Mouse (Mus musculus) intestine, embryonic 16.5 days (tissue): Measurements from ENCODE around the gene Pirt. TPM values are rescaled to one million over a fixed set of nuclear protein-coding genes. Genes with fewer than 3 reads are reported as not detected.

Source experiments
- ATAC-seq: fragments of 200-750 bp; cut with Nextera tagmentation; 2 replicates; pipeline ENCODE4 v1.8.0; 2017; ENCODE audit warnings: moderate TSS enrichment, moderate library complexity
- H3K27ac ChIP-seq: fragments of 300-500 bp; sonication (generic); 2 replicates; pipeline ENCODE4 v1.5.1; 2014; ENCODE audit warnings: mild to moderate bottlenecking, low read length
- H3K27me3 ChIP-seq: fragments of 300-500 bp; sonication (generic); replicated peaks from 2 replicates; pipeline ENCODE4 v1.6.1; 2014; ENCODE audit warnings: low read length, control low read depth, mixed read lengths; ENCODE audit not compliant: control insufficient read depth, insufficient read depth
- H3K36me3 ChIP-seq: fragments of 300-500 bp; sonication (generic); 2 replicates; pipeline ENCODE4 v1.6.1; 2014; ENCODE audit warnings: low read length, control low read depth; ENCODE audit not compliant: control insufficient read depth, insufficient read depth
- H3K4me1 ChIP-seq: fragments of 300-500 bp; sonication (generic); 2 replicates; pipeline ENCODE4 v1.6.1; 2014; ENCODE audit warnings: low read length, control low read depth, mixed read lengths; ENCODE audit not compliant: control insufficient read depth, insufficient read depth
- H3K4me2 ChIP-seq: fragments of 300-500 bp; sonication (generic); 2 replicates; pipeline ENCODE4 v1.6.1; 2014; ENCODE audit warnings: low read depth, low read length, control low read depth
- H3K4me3 ChIP-seq: fragments of 300-500 bp; sonication (generic); 2 replicates; pipeline ENCODE4 v1.5.1; 2014; ENCODE audit warnings: mild to moderate bottlenecking, low read length
- H3K9ac ChIP-seq: fragments of 300-500 bp; sonication (generic); 2 replicates; pipeline ENCODE4 v1.6.1; 2014; ENCODE audit warnings: low read depth, low read length
- H3K9me3 ChIP-seq: fragments of 300-500 bp; sonication (generic); 2 replicates; pipeline ENCODE4 v1.6.1; 2016; ENCODE audit warnings: low read length, control low read depth; ENCODE audit not compliant: control insufficient read depth
- WGBS: fragments of 180-500 bp; shearing (Covaris S2); extraction: QIAGEN DNeasy Blood & Tissue Kit; methylation state at CpG from one replicate; pipeline ENCODE4 v1.1.7; 2014; 5-methylcytosine and 5-hydroxymethylcytosine counted together
- polyA plus RNA-seq: library from polyadenylated mRNA; unstranded; fragments of >200 nt; fragmentation: Nextera tagmentation; extraction: Ambion mirVana; gene quantifications from 2 replicates; pipeline ENCODE4 v1.2.1, GENCODE M21; 2015

Pirt gene
- 6.7 and 6.8 TPM in 2 replicates for polyA plus RNA-seq

GRCm38 (mm10) chr11:66911811-66912210 lies at the start of gene Pirt:
Pirt (plus strand) TSS chr11:66911981.
- Histone ChIP-seq H3K9ac (peak within 1 kb of the TSS; percentile 27; the same call in 1 of the 2 replicates), H3K27ac (no peak within 1 kb of the TSS; the same call in 1 of the 2 replicates), H3K4me2 (no peak within 1 kb of the TSS), H3K9me3 (no peaks in the 10 kb centered on the region), H3K4me1 (peaks cover 7% of the 10 kb centered on the region; the same call in 1 of the 2 replicates), H3K4me3 (no peak within 1 kb of the TSS), H3K27me3 (no peaks in the 10 kb centered on the region), H3K36me3 (no peaks in the 10 kb centered on the region)
- no peak for ATAC-seq
- 46% methylated on average over 10 of the region's 10 CpGs for WGBS

DNA sequence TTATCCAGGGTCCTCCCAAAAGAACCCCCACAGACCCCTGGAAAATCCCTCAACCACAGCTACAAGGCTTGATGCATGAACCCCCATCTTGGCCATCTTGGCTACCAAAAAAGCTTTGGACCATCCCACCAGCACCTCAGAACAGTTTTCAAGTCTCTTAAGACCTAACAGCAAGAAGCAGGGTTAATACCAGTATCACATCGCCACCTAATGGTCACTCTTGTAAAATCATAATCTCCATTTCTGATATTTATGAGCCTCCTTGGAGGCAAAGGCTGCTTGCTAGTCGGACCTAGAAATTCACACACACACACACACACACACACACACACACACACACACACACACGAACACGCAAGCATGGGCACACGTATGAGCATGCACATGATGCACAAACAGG lies 40.1 kb upstream of the Pirt start:
- Histone ChIP-seq H3K4me1 (no peaks in the 10 kb centered on the region), H3K9me3 (no peaks in the 10 kb centered on the region), H3K4me3 (no peak overlapping the region), H3K4me2 (no peak overlapping the region), H3K27ac (no peak overlapping the region), H3K36me3 (no peaks in the 10 kb centered on the region), H3K27me3 (no peaks in the 10 kb centered on the region), H3K9ac (no peak overlapping the region)
- no peak for ATAC-seq
- 7% methylated on average over 5 of the region's 5 CpGs for WGBS

DNA sequence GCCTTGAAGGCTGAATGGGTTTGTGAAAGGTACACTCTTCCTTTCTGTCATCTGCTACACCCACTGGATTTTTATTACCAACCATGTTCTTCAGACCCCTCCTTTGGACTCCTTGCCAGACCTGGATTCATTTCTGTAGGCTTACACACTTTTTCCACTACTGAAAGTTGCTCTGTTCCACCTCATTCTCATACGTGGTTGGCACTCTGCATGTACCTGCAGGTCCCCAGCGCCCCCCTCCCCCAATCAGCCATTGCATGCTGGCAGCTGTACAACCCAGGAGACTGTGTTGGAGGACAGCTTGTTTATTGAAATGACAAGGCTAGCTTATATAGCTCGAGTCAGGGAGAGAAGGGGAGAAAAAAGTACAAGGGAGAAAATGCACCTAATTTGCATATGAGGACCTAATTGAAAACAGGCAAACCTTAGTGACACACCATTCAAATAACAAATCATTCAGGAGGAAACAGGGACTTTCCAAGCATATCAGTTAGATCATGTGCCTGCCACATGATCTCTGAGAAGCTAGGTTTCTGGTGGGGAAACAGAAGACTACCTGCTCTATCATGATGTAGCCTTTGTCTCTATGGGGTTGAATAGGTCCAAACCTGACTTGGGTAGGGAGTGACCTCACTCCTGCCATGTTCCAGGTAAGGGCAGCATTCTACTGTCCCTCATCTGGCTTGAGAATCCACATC lies 38.9 kb upstream of the Pirt start:
- Histone ChIP-seq H3K36me3 (no peaks in the 10 kb centered on the region), H3K4me1 (no peaks in the 10 kb centered on the region), H3K9me3 (no peaks in the 10 kb centered on the region), H3K27me3 (no peaks in the 10 kb centered on the region), H3K9ac (no peak overlapping the region), H3K4me3 (no peak overlapping the region), H3K4me2 (no peak overlapping the region), H3K27ac (no peak overlapping the region)
- 57% methylated on average over 3 of the region's 3 CpGs for WGBS
- no peak for ATAC-seq

DNA sequence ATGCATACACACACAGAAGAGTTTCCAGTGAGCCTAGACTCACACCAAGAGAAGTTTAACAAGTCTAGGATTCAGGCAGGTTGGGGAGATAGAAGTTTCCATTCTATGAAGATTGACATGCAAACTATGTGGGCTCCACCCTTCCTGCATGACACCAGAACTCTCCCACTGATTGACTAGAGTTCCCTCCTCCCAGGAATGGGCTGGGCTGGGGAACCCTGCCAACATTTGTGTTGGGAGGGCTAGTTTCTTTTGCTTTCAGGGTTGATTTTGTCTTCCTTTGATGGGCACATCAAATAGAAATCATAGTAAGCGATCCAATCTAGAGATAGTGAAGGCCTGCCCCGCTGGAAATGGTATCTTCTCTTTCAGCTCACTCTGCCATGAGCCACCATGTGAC lies 30.5 kb upstream of the Pirt start:
- no peak overlapping the region for H3K9ac ChIP-seq
- no peaks in the 10 kb centered on the region for H3K9me3 ChIP-seq
- H3K27me3 ChIP-seq: no peaks in the 10 kb centered on the region
- 69% methylated on average over 2 of the region's 2 CpGs for WGBS
- H3K27ac ChIP-seq: no peak overlapping the region
- ATAC-seq: no peak
- H3K4me3 ChIP-seq: no peak overlapping the region
- no peaks in the 10 kb centered on the region for H3K4me1 ChIP-seq
- no peaks in the 10 kb centered on the region for H3K36me3 ChIP-seq
- no peak overlapping the region for H3K4me2 ChIP-seq

- H3K4me1 ChIP-seq: no peaks in the 10 kb centered on the region
- H3K9ac ChIP-seq: no peak overlapping the region
- H3K9me3 ChIP-seq: no peaks in the 10 kb centered on the region
- no peak overlapping the region for H3K27ac ChIP-seq
- H3K27me3 ChIP-seq: no peaks in the 10 kb centered on the region
- no peak for ATAC-seq
- H3K36me3 ChIP-seq: no peaks in the 10 kb centered on the region
- no peak overlapping the region for H3K4me3 ChIP-seq
- H3K4me2 ChIP-seq: no peak overlapping the region
- WGBS: 69% methylated on average over 7 of the region's 7 CpGs
Measured at GRCm38 (mm10) chr11:66882224-66883040, 29.3 kb upstream of the Pirt start.

GRCm38 (mm10) chr11:66892536-66892935 lies 19.2 kb upstream of the Pirt start:
- Histone ChIP-seq H3K9me3 (no peaks in the 10 kb centered on the region), H3K9ac (no peak overlapping the region), H3K36me3 (no peaks in the 10 kb centered on the region), H3K4me3 (no peak overlapping the region), H3K27me3 (no peaks in the 10 kb centered on the region), H3K4me2 (no peak overlapping the region), H3K4me1 (no peaks in the 10 kb centered on the region), H3K27ac (no peak overlapping the region)
- no peak for ATAC-seq
- WGBS: 87% methylated on average over 3 of the region's 3 CpGs

GRCm38 (mm10) chr11:66898747-66899146 lies 13.0 kb upstream of the Pirt start:
- H3K27ac ChIP-seq: no peak overlapping the region
- H3K4me1 ChIP-seq: no peaks in the 10 kb centered on the region
- H3K27me3 ChIP-seq: no peaks in the 10 kb centered on the region
- H3K36me3 ChIP-seq: no peaks in the 10 kb centered on the region
- 90% methylated on average over 2 of the region's 2 CpGs for WGBS
- no peak for ATAC-seq
- no peaks in the 10 kb centered on the region for H3K9me3 ChIP-seq
- H3K9ac ChIP-seq: no peak overlapping the region
- no peak overlapping the region for H3K4me2 ChIP-seq
- no peak overlapping the region for H3K4me3 ChIP-seq

DNA sequence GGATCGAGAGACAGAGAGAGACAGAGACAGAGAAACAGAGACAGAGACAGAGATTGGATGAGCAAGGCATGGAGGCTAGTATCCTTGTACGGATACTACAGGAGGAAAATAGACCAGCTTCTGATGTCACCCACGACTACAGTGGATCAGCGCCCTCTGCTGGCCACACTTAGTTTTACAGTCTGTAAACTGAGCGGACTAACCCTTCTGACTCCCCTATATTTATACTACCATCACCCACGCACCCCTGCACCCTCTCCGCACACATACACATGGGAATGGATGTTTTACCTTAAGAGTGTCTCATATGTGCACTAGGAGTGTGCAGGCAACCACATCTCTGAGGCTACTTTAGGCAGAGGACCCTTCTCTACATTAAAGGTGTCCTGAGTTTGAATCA lies 12.4 kb upstream of the Pirt start:
- no peaks in the 10 kb centered on the region for H3K9me3 ChIP-seq
- no peak overlapping the region for H3K27ac ChIP-seq
- H3K27me3 ChIP-seq: no peaks in the 10 kb centered on the region
- H3K4me3 ChIP-seq: no peak overlapping the region
- no peak overlapping the region for H3K9ac ChIP-seq
- no peak for ATAC-seq
- 19% methylated on average over 7 of the region's 7 CpGs for WGBS
- no peak overlapping the region for H3K4me2 ChIP-seq
- H3K4me1 ChIP-seq: no peaks in the 10 kb centered on the region
- no peaks in the 10 kb centered on the region for H3K36me3 ChIP-seq

- peaks cover 7% of the 10 kb centered on the region for H3K4me1 ChIP-seq
- WGBS: 80% methylated on average over 7 of the region's 7 CpGs
- H3K4me2 ChIP-seq: no peak overlapping the region
- no peak for ATAC-seq
- H3K9me3 ChIP-seq: no peaks in the 10 kb centered on the region
- no peaks in the 10 kb centered on the region for H3K27me3 ChIP-seq
- no peaks in the 10 kb centered on the region for H3K36me3 ChIP-seq
- no peak overlapping the region for H3K4me3 ChIP-seq
- no peak overlapping the region for H3K27ac ChIP-seq
- no peak overlapping the region for H3K9ac ChIP-seq
Measured at GRCm38 (mm10) chr11:66902801-66903200, 9.0 kb upstream of the Pirt start.
